Mouse (Mus musculus) cerebellum, adult 2 months (tissue): ENCODE measurements at regions not wholly inside any gene's neighbourhood (a gene's known extent, or its start where the extent isn't known, plus 50 kb on each side); places are given as distances from the start of the nearest gene placed in this dataset.

Source experiments
- CTCF ChIP-seq: fragments of 200-500 bp; IDR thresholded peaks from 2 replicates; pipeline ENCODE4 v1.5.1; 2011; ENCODE audit warnings: low read depth, mild to moderate bottlenecking, control low read depth, low read length, moderate library complexity, borderline replicate concordance; ENCODE audit not compliant: insufficient read depth
- POLR2A ChIP-seq: fragments of 200-500 bp; IDR thresholded peaks from 2 replicates; pipeline ENCODE4 v1.6.1; 2011; ENCODE audit warnings: low read length, control low read depth, borderline replicate concordance; ENCODE audit not compliant: insufficient read depth

DNA sequence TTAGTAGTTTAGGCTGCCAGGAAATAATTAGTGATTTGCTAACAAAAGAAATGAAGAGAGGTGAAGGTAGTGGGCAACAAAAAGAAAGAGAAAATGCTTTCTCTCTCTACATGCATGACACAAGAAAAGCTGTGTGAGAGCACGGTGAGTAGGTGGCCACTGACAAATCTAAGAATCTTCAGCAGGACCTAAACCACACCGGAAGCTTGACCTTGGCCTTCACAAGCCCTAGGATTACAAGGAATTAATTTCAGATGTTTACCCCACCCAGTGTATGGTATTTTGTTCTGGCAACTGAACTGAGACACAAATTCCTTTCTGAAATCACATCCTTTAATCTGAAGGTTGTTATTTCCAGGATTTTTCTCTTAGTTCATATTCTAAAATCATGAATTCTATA is 347.5 kb upstream of the Ddi1 start:
- TF ChIP-seq POLR2A: no peak
- no peak for TF ChIP-seq CTCF
